Mouse (Mus musculus) hindlimb bud, embryonic 11.5 days (tissue): ENCODE data around the gene Hoxd3.

ENCODE experiments used
- DNase-seq: peaks from one replicate; pipeline ENCODE4 v3.0.0-alpha.2; 2012; ENCODE audit warnings: low read depth, low spot score; ENCODE audit errors: extremely low spot score

The Hoxd3 gene

GRCm38 (mm10) chr2:74726973-74727639 lies 15.4 kb downstream of the Hoxd3 start:
- DNase-seq: no peak

GRCm38 (mm10) chr2:74727640-74728302 lies 16.0 kb downstream of the Hoxd3 start:
- no peak for DNase-seq

- no peak for DNase-seq
Measured at GRCm38 (mm10) chr2:74728303-74728680, 16.6 kb downstream of the Hoxd3 start.

GRCm38 (mm10) chr2:74730331-74730730 lies 18.6 kb downstream of the Hoxd3 start:
- no peak for DNase-seq

- no peak for DNase-seq
Measured at GRCm38 (mm10) chr2:74731055-74731454, 19.3 kb downstream of the Hoxd3 start.

- no peak for DNase-seq
Measured at GRCm38 (mm10) chr2:74731799-74732512, 20.2 kb downstream of the Hoxd3 start.

- DNase-seq: no peak
Measured at GRCm38 (mm10) chr2:74732513-74733316, 21.0 kb downstream of the Hoxd3 start.

- DNase-seq: no peak
Measured at GRCm38 (mm10) chr2:74733317-74733661, 21.6 kb downstream of the Hoxd3 start.

- DNase-seq: no peak
Measured at GRCm38 (mm10) chr2:74733765-74734164, 22.0 kb downstream of the Hoxd3 start.

- no peak for DNase-seq
Measured at GRCm38 (mm10) chr2:74734451-74734850, 22.7 kb downstream of the Hoxd3 start.

- DNase-seq: no peak
Measured at GRCm38 (mm10) chr2:74734996-74735811, 23.5 kb downstream of the Hoxd3 start.

GRCm38 (mm10) chr2:74735851-74736687 lies 24.3 kb downstream of the Hoxd3 start:
- DNase-seq: no peak

GRCm38 (mm10) chr2:74736688-74737577 lies 25.2 kb downstream of the Hoxd3 start:
- DNase-seq: no peak

GRCm38 (mm10) chr2:74737578-74738070 lies 25.9 kb downstream of the Hoxd3 start:
- no peak for DNase-seq

GRCm38 (mm10) chr2:74738623-74739475 lies 27.1 kb downstream of the Hoxd3 start:
- DNase-seq: no peak

- no peak for DNase-seq
Measured at GRCm38 (mm10) chr2:74739476-74739800, 27.7 kb downstream of the Hoxd3 start.

- no peak for DNase-seq
Measured at GRCm38 (mm10) chr2:74739869-74740268, 28.1 kb downstream of the Hoxd3 start.
